Mouse (Mus musculus) forebrain, postnatal 0 days (tissue): ENCODE data around the gene Phxr2. TPM values are rescaled to one million over a fixed set of nuclear protein-coding genes. Genes with fewer than 3 reads are reported as not detected.

Source experiments
- ATAC-seq: fragments of 200-750 bp; cut with Nextera tagmentation; 2 replicates; pipeline ENCODE4 v1.8.0; 2017; ENCODE audit warnings: mild to moderate bottlenecking, moderate library complexity
- DNase-seq: peaks from one replicate; pipeline ENCODE4 v3.0.0-alpha.2; 2015
- H3K27ac ChIP-seq: fragments of 300-500 bp; sonication (generic); 2 replicates; pipeline ENCODE4 v1.5.1; 2014; ENCODE audit warnings: low read depth, mild to moderate bottlenecking, antibody characterized with exemption, low read length, moderate library complexity, mixed read lengths
- H3K27me3 ChIP-seq: fragments of 300-500 bp; sonication (generic); 2 replicates; pipeline ENCODE4 v1.6.1; 2014; ENCODE audit warnings: mild to moderate bottlenecking, low read length, mixed read lengths; ENCODE audit not compliant: insufficient read depth
- H3K36me3 ChIP-seq: fragments of 300-500 bp; sonication (generic); 2 replicates; pipeline ENCODE4 v1.6.1; 2014; ENCODE audit warnings: mild to moderate bottlenecking, moderate library complexity; ENCODE audit not compliant: insufficient read depth
- H3K4me1 ChIP-seq: fragments of 300-500 bp; sonication (generic); 2 replicates; pipeline ENCODE4 v1.6.1; 2014; ENCODE audit warnings: antibody characterized with exemption; ENCODE audit not compliant: insufficient read depth
- H3K4me2 ChIP-seq: fragments of 300-500 bp; sonication (generic); 2 replicates; pipeline ENCODE4 v1.6.1; 2014; ENCODE audit warnings: low read depth, mild to moderate bottlenecking, moderate library complexity
- H3K4me3 ChIP-seq: fragments of 300-500 bp; sonication (generic); 2 replicates; pipeline ENCODE4 v1.5.1; 2014; ENCODE audit warnings: low read depth, low read length, mixed read lengths
- H3K9ac ChIP-seq: fragments of 300-500 bp; sonication (generic); 2 replicates; pipeline ENCODE4 v1.6.1; 2014; ENCODE audit warnings: mild to moderate bottlenecking
- H3K9me3 ChIP-seq: fragments of 300-500 bp; sonication (generic); 2 replicates; pipeline ENCODE4 v1.6.1; 2016; ENCODE audit warnings: low read length
- CTCF ChIP-seq: sonication (generic); IDR thresholded peaks from 2 replicates; pipeline ENCODE4 v1.5.1; 2016; ENCODE audit warnings: antibody characterized with exemption, control low read depth, low read depth
- WGBS: fragments of 180-500 bp; shearing (Covaris S2); extraction: QIAGEN DNeasy Blood & Tissue Kit; methylation state at CpG from one replicate; pipeline ENCODE4 v1.1.7; 2014; 5-methylcytosine and 5-hydroxymethylcytosine counted together
- polyA plus RNA-seq: library from polyadenylated mRNA; unstranded; fragments of >200 nt; fragmentation: Nextera tagmentation; extraction: Ambion mirVana; gene quantifications from 2 replicates; pipeline ENCODE4 v1.2.1, GENCODE M21; 2015
- total RNA-seq: library from RNA; depleted of rRNA; stranded (reverse); fragments of >200 nt; gene quantifications from 2 replicates; pipeline ENCODE4 v1.2.3, GENCODE M21; 2014

Gene Phxr2
- total and polyA plus RNA-seq, 2 experiments from 2014 or later = not detected

GRCm38 (mm10) chr10:99118697-99119096, 7.4 kb downstream of the Phxr2 start:
- Histone ChIP-seq H3K4me2 (no peak overlapping the region), H3K4me3 (no peak overlapping the region), H3K9ac (no peak overlapping the region), H3K9me3 (no peaks in the 10 kb centered on the region), H3K36me3 (no peaks in the 10 kb centered on the region), H3K4me1 (no peaks in the 10 kb centered on the region), H3K27ac (no peak overlapping the region), H3K27me3 (no peaks in the 10 kb centered on the region)
- TF ChIP-seq CTCF = no peak
- ATAC-seq (no peak), DNase-seq (no peak)
- 82% methylated on average over 6 of the region's 6 CpGs for WGBS

- H3K36me3 ChIP-seq = no peaks in the 10 kb centered on the region
- 85% methylated on average over 10 of the region's 10 CpGs for WGBS
- no peak for ATAC-seq
- H3K27ac ChIP-seq = no peak overlapping the region
- H3K9ac ChIP-seq = no peak overlapping the region
- no peak overlapping the region for H3K4me2 ChIP-seq
- H3K27me3 ChIP-seq = no peaks in the 10 kb centered on the region
- H3K4me1 ChIP-seq = no peaks in the 10 kb centered on the region
- TF ChIP-seq CTCF = no peak
- DNase-seq = no peak
- H3K9me3 ChIP-seq = no peaks in the 10 kb centered on the region
- no peak overlapping the region for H3K4me3 ChIP-seq
Observed at GRCm38 (mm10) chr10:99117876-99118275, 8.2 kb downstream of the Phxr2 start.

GRCm38 (mm10) chr10:99116650-99117615, 9.2 kb downstream of the Phxr2 start:
- DNase-seq (no peak), ATAC-seq (no peak)
- no peaks in the 10 kb centered on the region; the same call in 1 of the 2 replicates for H3K4me1 ChIP-seq
- no peaks in the 10 kb centered on the region for H3K27me3 ChIP-seq
- H3K36me3 ChIP-seq = no peaks in the 10 kb centered on the region
- H3K27ac ChIP-seq = no peak overlapping the region
- 91% methylated on average over 16 of the region's 16 CpGs for WGBS
- H3K4me2 ChIP-seq = no peak overlapping the region
- no peak overlapping the region for H3K9ac ChIP-seq
- no peaks in the 10 kb centered on the region for H3K9me3 ChIP-seq
- H3K4me3 ChIP-seq = no peak overlapping the region
- no peak for TF ChIP-seq CTCF

- 73% methylated on average over 8 of the region's 8 CpGs for WGBS
- Histone ChIP-seq H3K4me1 (no peaks in the 10 kb centered on the region; the same call in 1 of the 2 replicates), H3K36me3 (no peaks in the 10 kb centered on the region), H3K27ac (no peak overlapping the region), H3K4me3 (no peak overlapping the region), H3K27me3 (no peaks in the 10 kb centered on the region), H3K9me3 (no peaks in the 10 kb centered on the region), H3K9ac (no peak overlapping the region), H3K4me2 (no peak overlapping the region)
- ATAC-seq (no peak), DNase-seq (no peak)
- TF ChIP-seq CTCF = no peak
Observed at GRCm38 (mm10) chr10:99116237-99116632, 9.9 kb downstream of the Phxr2 start.

- Histone ChIP-seq H3K27me3 (no peaks in the 10 kb centered on the region), H3K4me3 (no peak overlapping the region), H3K36me3 (0 out of 2 replicates have a peak, but pooled peaks cover 4% of the 10 kb centered on the region), H3K4me2 (no peak overlapping the region), H3K27ac (no peak overlapping the region), H3K9me3 (no peaks in the 10 kb centered on the region), H3K9ac (no peak overlapping the region), H3K4me1 (no peaks in the 10 kb centered on the region; the same call in 1 of the 2 replicates)
- no peak for DNase-seq
- TF ChIP-seq CTCF = no peak
- WGBS = 75% methylated on average over 18 of the region's 18 CpGs
- no peak for ATAC-seq
Observed at GRCm38 (mm10) chr10:99115471-99116236, 10.5 kb downstream of the Phxr2 start.

GRCm38 (mm10) chr10:99114295-99114694, 11.8 kb downstream of the Phxr2 start:
- Histone ChIP-seq H3K27ac (no peak overlapping the region), H3K36me3 (peaks cover 9% of the 10 kb centered on the region; the same call in 1 of the 2 replicates), H3K27me3 (no peaks in the 10 kb centered on the region), H3K4me2 (no peak overlapping the region), H3K9me3 (no peaks in the 10 kb centered on the region), H3K9ac (no peak overlapping the region), H3K4me1 (no peaks in the 10 kb centered on the region; the same call in 1 of the 2 replicates), H3K4me3 (no peak overlapping the region)
- ATAC-seq = no peak
- no peak for TF ChIP-seq CTCF
- DNase-seq = no peak
- 86% methylated on average over 8 of the region's 8 CpGs for WGBS
